In genomic region chr6:88123858-88124261, GRCm38 (mm10) we compare ENCODE assay signal across 8 mouse cellular contexts. TPM values are rescaled to one million over a fixed set of nuclear protein-coding genes. Genes with fewer than 3 reads are reported as not detected.
DNase-seq lines count a peak whose midpoint lies in the region; ATAC-seq and TF ChIP-seq lines count a peak whose summit lies in the region.

No protein-coding gene starts in this region.

- ATAC-seq in embryonic facial prominence, embryonic 12.5 days (ENCODE audit: insufficient number of reproducible peaks, insufficient read depth, low FRiP score, low TSS enrichment), result peak; percentile 65
- ATAC-seq in heart, embryonic 16.5 days (replicated peaks; ENCODE audit: extremely low read depth, insufficient read depth, low FRiP score), result peak; percentile 72
- ATAC-seq in lung, embryonic 15.5 days (ENCODE audit: borderline replicate concordance, extremely low read depth, low FRiP score, low TSS enrichment), result peak; percentile 84; the same call in 1 of the 2 replicates

- WGBS in embryonic facial prominence, embryonic 12.5 days, result 2% methylated on average over 9 of the region's 9 CpGs
- 2% methylated on average over 9 of the region's 9 CpGs for WGBS in heart, embryonic 16.5 days
- 3% methylated on average over 9 of the region's 9 CpGs for WGBS in lung, embryonic 15.5 days
- WGBS in thymus, adult 2 months, result 13% methylated on average over 9 of the region's 9 CpGs

- peak; percentile 43 to 48 for DNase-seq in right cerebral cortex, adult 2 months (ENCODE audit: low spot score in 2 of 2)
- no peak for DNase-seq in right cerebral cortex, postnatal 25 days
- DNase-seq in kidney, postnatal 14 days, result peak; percentile 83
- peak; percentile 75 for DNase-seq in ovary, postnatal 36 days (ENCODE audit: low spot score)
- no peak for DNase-seq in thymus, adult 2 months

- TF ChIP-seq CTCF in thymus, adult 2 months (IDR thresholded peaks at IDR 0.05; ENCODE audit: borderline replicate concordance, control insufficient read depth, extremely low read depth, insufficient read depth, low read length, poor library complexity), result no peak

- H3K4me2 ChIP-seq in embryonic facial prominence, embryonic 12.5 days (replicated peaks), result peak overlapping the region; percentile 34
- peak overlapping the region; percentile 48 for H3K4me2 ChIP-seq in heart, embryonic 16.5 days (ENCODE audit: low read depth, low read length)
- peak overlapping the region; percentile 26; the same call in 1 of the 2 replicates for H3K4me2 ChIP-seq in lung, embryonic 15.5 days

- H3K27ac ChIP-seq in embryonic facial prominence, embryonic 12.5 days, result 0 out of 2 replicates have a peak overlapping the region, but pooled peaks have one; percentile 41
- no peak overlapping the region for H3K27ac ChIP-seq in heart, embryonic 16.5 days (ENCODE audit: low read length)
- no peak overlapping the region for H3K27ac ChIP-seq in lung, embryonic 15.5 days
- no peak overlapping the region for H3K27ac ChIP-seq in thymus, adult 2 months (ENCODE audit: control insufficient read depth, insufficient read depth, low read length)

- H3K36me3 ChIP-seq in embryonic facial prominence, embryonic 12.5 days, result no peaks in the 10 kb centered on the region
- no peaks in the 10 kb centered on the region for H3K36me3 ChIP-seq in heart, embryonic 16.5 days (ENCODE audit: control insufficient read depth, insufficient read depth)
- no peaks in the 10 kb centered on the region for H3K36me3 ChIP-seq in lung, embryonic 15.5 days
- H3K36me3 ChIP-seq in thymus, adult 2 months (ENCODE audit: control insufficient read depth, insufficient read depth, low read length), result no peaks in the 10 kb centered on the region

- 0 out of 2 replicates have a peak overlapping the region, but pooled peaks have one; percentile 24 for H3K9ac ChIP-seq in embryonic facial prominence, embryonic 12.5 days
- no peak overlapping the region for H3K9ac ChIP-seq in heart, embryonic 16.5 days (ENCODE audit: low read length)
- H3K9ac ChIP-seq in lung, embryonic 15.5 days, result no peak overlapping the region

- TF ChIP-seq POLR2A in thymus, adult 2 months (IDR thresholded peaks at IDR 0.05; ENCODE audit: control insufficient read depth, extremely low read depth, insufficient read depth, low read length, poor library complexity), result no peak

- no peaks in the 10 kb centered on the region for H3K27me3 ChIP-seq in embryonic facial prominence, embryonic 12.5 days
- H3K27me3 ChIP-seq in heart, embryonic 16.5 days (ENCODE audit: control insufficient read depth, insufficient read depth, low read length), result peaks cover 14% of the 10 kb centered on the region
- H3K27me3 ChIP-seq in lung, embryonic 15.5 days, result no peaks in the 10 kb centered on the region
- H3K27me3 ChIP-seq in thymus, adult 2 months (ENCODE audit: control insufficient read depth, insufficient read depth, low read length), result no peaks in the 10 kb centered on the region

- peaks cover 15% of the 10 kb centered on the region for H3K4me1 ChIP-seq in embryonic facial prominence, embryonic 12.5 days
- peaks cover 5% of the 10 kb centered on the region; the same call in 1 of the 2 replicates for H3K4me1 ChIP-seq in heart, embryonic 16.5 days (ENCODE audit: control insufficient read depth, insufficient read depth, low read length)
- no peaks in the 10 kb centered on the region for H3K4me1 ChIP-seq in lung, embryonic 15.5 days
- H3K4me1 ChIP-seq in thymus, adult 2 months (replicated peaks; ENCODE audit: control insufficient read depth, insufficient read depth, low read length), result no peaks in the 10 kb centered on the region; the same call in 1 of the 2 replicates

- 0 out of 2 replicates have a peak, but pooled peaks cover 4% of the 10 kb centered on the region for H3K9me3 ChIP-seq in embryonic facial prominence, embryonic 12.5 days
- no peaks in the 10 kb centered on the region for H3K9me3 ChIP-seq in heart, embryonic 16.5 days (replicated peaks; ENCODE audit: control insufficient read depth, low read length)
- no peaks in the 10 kb centered on the region for H3K9me3 ChIP-seq in lung, embryonic 15.5 days

- H3K4me3 ChIP-seq in embryonic facial prominence, embryonic 12.5 days, result 0 out of 2 replicates have a peak overlapping the region, but pooled peaks have one; percentile 4
- H3K4me3 ChIP-seq in heart, embryonic 16.5 days (ENCODE audit: low read length), result peak overlapping the region; percentile 6; the same call in 1 of the 2 replicates
- H3K4me3 ChIP-seq in lung, embryonic 15.5 days, result no peak overlapping the region
- no peak overlapping the region for H3K4me3 ChIP-seq in thymus, adult 2 months (ENCODE audit: control insufficient read depth, insufficient read depth, low read length)

RNA-seq across cellular contexts. Expression of gene Rpn1, which starts 39.6 kb away (rescaled TPM):
- 345 and 352 TPM in 2 replicates for polyA plus RNA-seq in embryonic facial prominence, embryonic 12.5 days (2016; fragmentation: Nextera tagmentation; extraction: Ambion mirVana)
- 182 and 197 TPM in 2 replicates for polyA plus RNA-seq in heart, embryonic 16.5 days (2015; fragmentation: Nextera tagmentation; extraction: Ambion mirVana)
- 436 and 444 TPM in 2 replicates for polyA plus RNA-seq in lung, embryonic 15.5 days (2015; fragmentation: Nextera tagmentation; extraction: Ambion mirVana)
- 133 and 158 TPM in 2 replicates for polyA plus RNA-seq in thymus, adult 2 months (2012; rRNA removed)

Comparison
In these comparisons a context has a peak if more than half of its experiments do, and no peak if none do; other contexts are left out.
1. DNase-seq: peak in right cerebral cortex, adult 2 months (2 of 2), kidney, postnatal 14 days (single experiment) and ovary, postnatal 36 days (single experiment); none in right cerebral cortex, postnatal 25 days (single experiment) and thymus, adult 2 months (single experiment).
2. H3K4me3 ChIP-seq: peak in embryonic facial prominence, embryonic 12.5 days (single experiment) and heart, embryonic 16.5 days (single experiment); none in lung, embryonic 15.5 days (single experiment) and thymus, adult 2 months (single experiment).
3. Peak in every context shown above with its lines, with median percentiles within 50 percentile points of each other: ATAC-seq and H3K4me2 ChIP-seq.